ENCODE assay signal across 12 mouse cellular contexts in the genomic region with DNA sequence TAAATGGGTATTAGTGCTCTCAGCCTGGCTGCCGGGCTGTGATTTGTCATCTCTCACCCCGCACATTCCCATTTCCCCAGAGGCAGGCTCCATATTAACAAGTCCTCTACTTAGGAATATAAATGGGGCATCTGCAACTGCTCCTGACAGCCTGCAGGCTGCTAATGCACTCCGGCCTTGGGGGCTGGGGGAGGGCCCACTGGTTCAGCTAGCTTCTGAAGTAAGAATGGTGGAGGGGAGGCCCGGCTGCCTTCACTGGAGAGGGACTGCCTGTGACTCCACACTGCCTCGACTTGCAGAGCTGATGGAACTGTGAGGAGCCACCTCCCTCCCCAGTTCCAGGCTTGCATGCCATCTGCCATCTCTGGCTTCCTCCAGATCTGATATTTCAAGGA. TPM values are rescaled to one million over a fixed set of nuclear protein-coding genes. Genes with fewer than 3 reads are reported as not detected.
DNase-seq lines count a peak whose midpoint lies in the region; ATAC-seq lines count a peak whose summit lies in the region.
"Had no signal": no experiment of that assay in that cellular context is flagged by ENCODE, and none has a peak within 500 bp of the region (broad histone marks: within the 10 kb centered on the region; RNA-seq: fewer than 3 reads in every experiment).

No protein-coding gene starts in this region.

- peaks cover 36% of the 10 kb centered on the region for H3K27me3 ChIP-seq in embryonic facial prominence, embryonic 10.5 days (replicated peaks; ENCODE audit: low read depth, poor library complexity, severe bottlenecking)
- H3K27me3 ChIP-seq in hindbrain, embryonic 10.5 days (ENCODE audit: insufficient read depth, poor library complexity, severe bottlenecking): peaks cover 36% of the 10 kb centered on the region
- H3K27me3 ChIP-seq in midbrain, embryonic 13.5 days: peaks cover 11% of the 10 kb centered on the region; the same call in 1 of the 2 replicates

- H3K9me3 ChIP-seq in embryonic facial prominence, embryonic 10.5 days: no peaks in the 10 kb centered on the region
- H3K9me3 ChIP-seq in hindbrain, embryonic 10.5 days: no peaks in the 10 kb centered on the region
- H3K9me3 ChIP-seq in midbrain, embryonic 13.5 days: no peaks in the 10 kb centered on the region

- peak; percentile 36 to 39 for DNase-seq in layer of hippocampus, postnatal 14 days (ENCODE audit: low spot score in 2 of 2)
- DNase-seq in layer of hippocampus, adult 11-12 months (ENCODE audit: low spot score): no peak
- peak; percentile 22 for DNase-seq in embryonic facial prominence, embryonic 10.5 days (ENCODE audit: low spot score)
- peak; percentile 36 for DNase-seq in hindbrain, embryonic 10.5 days (ENCODE audit: low spot score)
- no peak for DNase-seq in liver

- no peak overlapping the region for H3K4me3 ChIP-seq in embryonic facial prominence, embryonic 10.5 days
- H3K4me3 ChIP-seq in hindbrain, embryonic 10.5 days: no peak overlapping the region
- H3K4me3 ChIP-seq in midbrain, embryonic 13.5 days (replicated peaks): no peak overlapping the region
- H3K4me3 ChIP-seq: myocyte had no signal

- H3K27ac ChIP-seq in embryonic facial prominence, embryonic 10.5 days (replicated peaks): 0 out of 2 replicates have a peak overlapping the region, but pooled peaks have one; percentile 12
- peak overlapping the region; percentile 59 for H3K27ac ChIP-seq in hindbrain, embryonic 10.5 days
- peak overlapping the region; percentile 31; the same call in 1 of the 2 replicates for H3K27ac ChIP-seq in midbrain, embryonic 13.5 days

- H3K36me3 ChIP-seq in embryonic facial prominence, embryonic 10.5 days (replicated peaks): no peaks in the 10 kb centered on the region
- no peaks in the 10 kb centered on the region for H3K36me3 ChIP-seq in hindbrain, embryonic 10.5 days
- no peaks in the 10 kb centered on the region for H3K36me3 ChIP-seq in midbrain, embryonic 13.5 days

- H3K4me1 ChIP-seq in embryonic facial prominence, embryonic 10.5 days: peaks cover 45% of the 10 kb centered on the region
- peaks cover 45% of the 10 kb centered on the region for H3K4me1 ChIP-seq in hindbrain, embryonic 10.5 days (replicated peaks)
- H3K4me1 ChIP-seq in midbrain, embryonic 13.5 days (replicated peaks): peaks cover 37% of the 10 kb centered on the region

- WGBS in embryonic facial prominence, embryonic 10.5 days: 25% methylated on average over 5 of the region's 5 CpGs
- 32% methylated on average over 5 of the region's 5 CpGs for WGBS in hindbrain, embryonic 10.5 days
- WGBS in midbrain, embryonic 13.5 days: 18% methylated on average over 5 of the region's 5 CpGs

- H3K4me2 ChIP-seq in midbrain, embryonic 13.5 days (replicated peaks): no peak overlapping the region
- H3K4me2 ChIP-seq: liver, embryonic 11.5 days had no signal

- 0 out of 2 replicates have a peak overlapping the region, but pooled peaks have one; percentile 14 for H3K9ac ChIP-seq in midbrain, embryonic 13.5 days (replicated peaks)

- ATAC-seq in midbrain, embryonic 13.5 days: peak; percentile 57
- ATAC-seq in megakaryocyte-erythroid progenitor cell, adult 5-6 weeks (replicated peaks; ENCODE audit: low FRiP score, low TSS enrichment, poor library complexity, severe bottlenecking): no peak
- ATAC-seq in CD4-positive, CD25-positive, alpha-beta regulatory T cell, adult 4 months: no peak

RNA-seq across cellular contexts. Expression of a gene that starts 33.5 kb away (rescaled TPM):
- total RNA-seq in layer of hippocampus, postnatal 14 days (2021): not detected
- polyA plus RNA-seq in embryonic facial prominence, embryonic 10.5 days (2016; fragmentation: Nextera tagmentation; extraction: Ambion mirVana): not detected in 2 replicates
- polyA plus RNA-seq in hindbrain, embryonic 10.5 days (2016; fragmentation: Nextera tagmentation; extraction: Ambion mirVana): not detected in 2 replicates
- 0.13 TPM in 1 of 2 replicates, not detected in the other for polyA plus RNA-seq in midbrain, embryonic 13.5 days (2015; fragmentation: Nextera tagmentation; extraction: Ambion mirVana)
- not detected in 2 replicates for total RNA-seq in megakaryocyte-erythroid progenitor cell, adult 5-6 weeks (2014; fragmentation: Nextera tagmentation)
- total RNA-seq in megakaryocyte-erythroid progenitor cell, adult 5-6 weeks (2017): not detected in 2 replicates
- polyA plus RNA-seq in CD4-positive, CD25-positive, alpha-beta regulatory T cell, adult 4 months (2017; shearing (Covaris generic)): not detected
- total RNA-seq: layer of hippocampus, postnatal 10 days had no signal
- polyA plus RNA-seq: gonadal fat pad, adult 2 months; liver, embryonic 11.5 days; myocyte had no signal

Comparison
In these comparisons a context has a peak if more than half of its experiments do, and no peak if none do; other contexts are left out.
1. DNase-seq: peak in layer of hippocampus, postnatal 14 days (2 of 2), embryonic facial prominence, embryonic 10.5 days (single experiment) and hindbrain, embryonic 10.5 days (single experiment); none in layer of hippocampus, adult 11-12 months (single experiment) and liver (single experiment).
2. Peak in every context shown above with its lines, with median percentiles within 50 percentile points of each other: H3K27ac ChIP-seq.